Comparison of ENCODE assay signal across 8 mouse cellular contexts in the genomic region with DNA sequence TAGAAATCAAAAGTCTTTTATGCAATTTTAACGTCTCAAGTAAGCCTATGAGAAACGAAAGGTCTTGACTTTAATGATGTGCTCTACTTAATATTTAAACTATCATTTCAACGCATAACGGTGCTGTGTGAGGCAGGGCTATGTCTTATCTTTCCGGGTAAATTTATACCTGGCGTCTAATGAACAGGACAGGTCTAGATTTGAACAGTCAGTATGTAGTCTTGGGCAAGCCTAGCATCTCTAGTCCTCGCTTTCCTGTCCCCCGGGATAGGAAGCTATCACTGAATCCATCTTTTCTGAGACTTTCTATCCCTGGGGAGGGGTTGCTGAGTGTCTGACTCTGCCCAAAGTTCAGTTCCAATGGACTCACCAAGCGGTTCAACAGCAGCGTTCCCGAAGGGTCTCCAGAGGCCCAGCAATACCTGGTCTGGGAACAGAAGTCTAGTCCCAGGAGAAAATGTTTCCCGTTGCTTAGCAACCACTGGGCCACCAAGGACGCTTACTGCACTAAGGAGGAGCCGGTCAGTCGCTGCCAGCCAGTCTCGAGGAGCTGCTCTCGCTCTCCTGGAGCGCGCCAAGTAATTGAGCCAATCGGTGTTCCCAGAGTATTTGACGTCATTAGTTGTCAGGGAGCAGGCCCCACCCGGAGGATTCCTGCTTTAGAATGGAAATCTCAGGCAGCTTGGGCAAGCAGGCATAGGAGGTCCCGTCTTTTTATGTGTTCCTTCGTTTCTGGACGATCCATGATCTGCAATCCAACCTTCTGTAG. TPM values are rescaled to one million over a fixed set of nuclear protein-coding genes. Genes with fewer than 3 reads are reported as not detected.
A peak's percentile ranks its signal among the peaks of the same experiment; 100 is the strongest.
DNase-seq lines count a peak whose midpoint lies in the region; TF ChIP-seq lines count a peak whose summit lies in the region.

A gene (minus strand): TSS at position 463 of the 769 bp plus-strand sequence.

- intact Hi-C loops in left cerebral cortex, adult 2 months (cut with DNase I), result no loop called here

- no peaks in the 10 kb centered on the region for H3K36me3 ChIP-seq in macrophage (ENCODE audit: inconsistent target)

- DNase-seq in ZHBTc4 (ENCODE audit: low read depth, low spot score), result peak; percentile 97
- peak; percentile 57 to 88 for DNase-seq in cerebellum, postnatal 4 days (ENCODE audit: low spot score in 2 of 2)
- DNase-seq in gastrocnemius, adult 8-10 months (ENCODE audit: low spot score in 2 of 2), result peak; percentile 77 to 83
- DNase-seq in hindlimb bud, embryonic 11.5 days (ENCODE audit: extremely low spot score, low read depth, low spot score), result peak; percentile 81
- peak; percentile 85 to 88 for DNase-seq in left cerebral cortex, adult 2 months (ENCODE audit: extremely low spot score in 1 of 2, low spot score in 2 of 2)
- peak; percentile 75 for DNase-seq in retina, postnatal 7 days (ENCODE audit: low read depth, low spot score)
- peak; percentile 53 to 82 for DNase-seq in urinary bladder, adult 18-20 months (ENCODE audit: low spot score in 2 of 2)

- H3K27ac ChIP-seq in left cerebral cortex, adult 2 months, result peak within 1 kb of the TSS; percentile 60
- H3K27ac ChIP-seq in macrophage, result peak within 1 kb of the TSS; percentile 17; the same call in 1 of the 2 replicates

- TF ChIP-seq CTCF in left cerebral cortex, adult 2 months (IDR thresholded peaks at IDR 0.05), result no peak

- no peaks in the 10 kb centered on the region for H3K79me2 ChIP-seq in macrophage (ENCODE audit: inconsistent target)

- H3K4me3 ChIP-seq in left cerebral cortex, adult 2 months, result peak within 1 kb of the TSS; percentile 52
- H3K4me3 ChIP-seq in macrophage (ENCODE audit: inconsistent target), result peak within 1 kb of the TSS; percentile 22

- WGBS in macrophage (ENCODE audit: missing documents), result 46% methylated on average over 25 of the region's 25 CpGs

RNA-seq across cellular contexts. Expression of the gene that starts here (rescaled TPM):
- under 1 TPM in 2 of 4 experiments, not detected in 2; 0.02 TPM for total RNA-seq in gastrocnemius, adult 8-10 months (2022)
- under 1 TPM; 0.41 to 0.58 TPM for total RNA-seq in left cerebral cortex, adult 2 months (2021)
- total RNA-seq in macrophage (2018; cell fraction: chromatin; rRNA removed), result under 1 TPM in 24 of 26 experiments, not detected in 2; 0.06 to 0.31 (median 0.13) TPM
- under 1 TPM in 13 of 26 experiments, not detected in 13; under 0.01 to 0.05 (median 0.03) TPM for total RNA-seq in macrophage (2018; cell fraction: cytosol; rRNA removed)
- total RNA-seq in macrophage (2018; cell fraction: nucleus; rRNA removed), result under 1 TPM in 22 of 26 experiments, not detected in 4; 0.05 to 0.33 (median 0.13) TPM
- polyA plus RNA-seq in macrophage (2018), result not detected in 3 replicates

Comparison
In these comparisons a context has a peak if more than half of its experiments do, and no peak if none do; other contexts are left out.
1. Peak in every context shown above with its lines: DNase-seq, H3K4me3 ChIP-seq and H3K27ac ChIP-seq.
2. Peak in DNase-seq in gastrocnemius, adult 8-10 months; RNA of the gene not detected or under 1 TPM.
3. Peak in DNase-seq, H3K4me3 ChIP-seq and H3K27ac ChIP-seq in left cerebral cortex, adult 2 months; RNA of the gene not detected or under 1 TPM.